Mouse (Mus musculus) yolk sac, embryonic 10.5 days (tissue): ENCODE results near the gene Ang2.

Experiments
- DNase-seq: peaks from one replicate; pipeline ENCODE4 v3.0.0-alpha.2; 2017; ENCODE audit warnings: low spot score

The Ang2 gene

GRCm38 (mm10) chr14:51150206-51150831 is 48.6 kb downstream of the Ang2 start:
- DNase-seq: no peak

- no peak for DNase-seq
Measured at GRCm38 (mm10) chr14:51149164-51149563, 49.8 kb downstream of the Ang2 start.

GRCm38 (mm10) chr14:51148006-51148405 is 50.9 kb downstream of the Ang2 start:
- DNase-seq: no peak

GRCm38 (mm10) chr14:51146685-51147084 is 52.3 kb downstream of the Ang2 start, which contains the start of gene Rnase1:
Rnase1 (minus strand) TSS chr14:51146785.
- no peak for DNase-seq

DNA sequence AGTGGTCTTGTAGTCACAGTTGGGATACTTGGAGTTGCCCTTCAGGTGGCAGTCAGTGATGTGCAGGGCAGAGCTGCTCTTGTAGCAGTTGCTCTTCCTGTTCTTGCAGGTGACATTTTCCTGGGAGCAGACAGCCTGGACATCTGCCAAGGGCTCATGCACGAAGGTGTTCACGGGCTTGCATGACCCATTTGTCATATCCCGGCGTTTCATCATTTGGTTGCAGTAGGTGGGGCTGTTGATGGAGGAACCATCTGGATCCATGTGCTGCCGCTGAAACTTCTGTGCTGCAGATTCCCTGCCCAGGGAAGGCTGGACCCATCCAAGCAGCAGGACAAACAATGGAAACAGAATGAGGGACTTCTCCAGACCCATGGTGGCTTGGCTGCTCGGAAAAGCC is 53.4 kb downstream of the Ang2 start:
- no peak for DNase-seq
